Mouse (Mus musculus) naive thymus-derived CD4-positive, alpha-beta T cell, adult 2 months (primary cell): Measurements from ENCODE around the gene Fkbpl.

ENCODE experiments used
- DNase-seq: peaks from one replicate; pipeline ENCODE4 v3.0.0-alpha.2; 2011; ENCODE audit warnings: low read depth

Gene Fkbpl

GRCm38 (mm10) chr17:34648141-34648890 is 3.8 kb downstream of the Fkbpl start:
- no peak for DNase-seq

GRCm38 (mm10) chr17:34649106-34649864 is 4.7 kb downstream of the Fkbpl start:
- no peak for DNase-seq

GRCm38 (mm10) chr17:34650781-34651180 is 6.2 kb downstream of the Fkbpl start:
- no peak for DNase-seq

- peak; percentile 46 for DNase-seq
Measured at GRCm38 (mm10) chr17:34651507-34652221, 7.1 kb downstream of the Fkbpl start.

GRCm38 (mm10) chr17:34652546-34652945 is 8.0 kb downstream of the Fkbpl start:
- no peak for DNase-seq

- no peak for DNase-seq
Measured at GRCm38 (mm10) chr17:34652985-34653384, 8.4 kb downstream of the Fkbpl start.

- peak; percentile 72 for DNase-seq
Measured at GRCm38 (mm10) chr17:34653746-34654285, 9.3 kb downstream of the Fkbpl start.

- no peak for DNase-seq
Measured at GRCm38 (mm10) chr17:34654392-34654791, 9.8 kb downstream of the Fkbpl start.

GRCm38 (mm10) chr17:34655160-34655559 is 10.6 kb downstream of the Fkbpl start:
- no peak for DNase-seq

- no peak for DNase-seq
Measured at GRCm38 (mm10) chr17:34655581-34655991, 11.0 kb downstream of the Fkbpl start.

- no peak for DNase-seq
Measured at GRCm38 (mm10) chr17:34656666-34657065, 12.1 kb downstream of the Fkbpl start.

GRCm38 (mm10) chr17:34657271-34657670 is 12.7 kb downstream of the Fkbpl start:
- DNase-seq, result no peak

- DNase-seq, result no peak
Measured at GRCm38 (mm10) chr17:34658145-34658544, 13.6 kb downstream of the Fkbpl start.

GRCm38 (mm10) chr17:34658591-34658990 is 14.0 kb downstream of the Fkbpl start:
- no peak for DNase-seq

- DNase-seq, result no peak
Measured at GRCm38 (mm10) chr17:34659181-34659896, 14.8 kb downstream of the Fkbpl start.

GRCm38 (mm10) chr17:34659897-34660214 is 15.3 kb downstream of the Fkbpl start:
- no peak for DNase-seq

GRCm38 (mm10) chr17:34660259-34660820 is 15.8 kb downstream of the Fkbpl start:
- DNase-seq, result no peak

GRCm38 (mm10) chr17:34661121-34661591 is 16.6 kb downstream of the Fkbpl start:
- DNase-seq, result no peak

- DNase-seq, result no peak
Measured at GRCm38 (mm10) chr17:34662468-34662867, 17.9 kb downstream of the Fkbpl start.

- DNase-seq, result no peak
Measured at GRCm38 (mm10) chr17:34662978-34663377, 18.4 kb downstream of the Fkbpl start.

GRCm38 (mm10) chr17:34663558-34663957 is 19.0 kb downstream of the Fkbpl start:
- no peak for DNase-seq
